Mouse (Mus musculus) myocyte (in vitro differentiated cells): ENCODE measurements at regions not wholly inside any gene's neighbourhood (a gene's known extent, or its start where the extent isn't known, plus 50 kb on each side); places are given as distances from the start of the nearest gene placed in this dataset.

Source experiments
- H3K27me3 ChIP-seq: one replicate; pipeline ENCODE4 v1.6.1; 2011; ENCODE audit not compliant: control insufficient read depth, insufficient read depth, insufficient read length
- H3K36me3 ChIP-seq: one replicate; pipeline ENCODE4 v1.6.1; 2011; ENCODE audit not compliant: control insufficient read depth, insufficient read depth
- H3K4me2 ChIP-seq: one replicate; pipeline ENCODE4 v1.6.1; 2011; ENCODE audit warnings: low read depth, control low read depth
- H3K4me3 ChIP-seq: one replicate; pipeline ENCODE4 v1.5.1; 2011; ENCODE audit warnings: mild to moderate bottlenecking, control low read depth, moderate library complexity
- H3K79me2 ChIP-seq: one replicate; pipeline ENCODE4 v1.6.1; 2011; ENCODE audit not compliant: control insufficient read depth, insufficient read depth
- H3ac ChIP-seq: one replicate; pipeline ENCODE4 v1.6.1; 2011; ENCODE audit not compliant: control insufficient read depth, insufficient read length
- CEBPB ChIP-seq: IDR thresholded peaks from 2 replicates; pipeline ENCODE4 v1.6.1; 2011; ENCODE audit warnings: mild to moderate bottlenecking, moderate library complexity; ENCODE audit not compliant: poor library complexity, insufficient read depth, severe bottlenecking
- E2F4 ChIP-seq: IDR thresholded peaks from one replicate; pipeline ENCODE4 v1.6.1; 2011; ENCODE audit warnings: mild to moderate bottlenecking, control low read depth, moderate library complexity; ENCODE audit not compliant: insufficient read depth
- MAX ChIP-seq: IDR thresholded peaks from one replicate; pipeline ENCODE4 v1.6.1; 2011; ENCODE audit warnings: low read depth, mild to moderate bottlenecking, control low read depth
- MYOD1 ChIP-seq, 3 experiments: IDR thresholded peaks; one replicate each; pipeline ENCODE4 v1.6.1; 2011; ENCODE audit warnings: control low read depth in 2 of 3, low read depth in 2 of 3, mild to moderate bottlenecking in 2 of 3, moderate library complexity in 1 of 3; ENCODE audit not compliant: insufficient read length in 2 of 3, control insufficient read depth in 1 of 3
- MYOG ChIP-seq, 3 experiments: IDR thresholded peaks; one replicate each; pipeline ENCODE4 v1.6.1; 2011; ENCODE audit warnings: control low read depth in 2 of 3, low read depth in 2 of 3, mild to moderate bottlenecking in 2 of 3; ENCODE audit not compliant: insufficient read length in 2 of 3, control insufficient read depth in 1 of 3, insufficient read depth in 1 of 3
- POLR2A ChIP-seq: IDR thresholded peaks from one replicate; pipeline ENCODE4 v1.6.1; 2011; ENCODE audit warnings: low read depth, mild to moderate bottlenecking, control low read depth, moderate library complexity; ENCODE audit not compliant: insufficient read length
- POLR2AphosphoS2 ChIP-seq: IDR thresholded peaks from one replicate; pipeline ENCODE4 v1.6.1; 2011; ENCODE audit warnings: low read depth, control low read depth; ENCODE audit not compliant: insufficient read length
- REST ChIP-seq: IDR thresholded peaks from one replicate; pipeline ENCODE4 v1.6.1; 2011; ENCODE audit warnings: mild to moderate bottlenecking, control low read depth, moderate library complexity; ENCODE audit not compliant: insufficient read depth, insufficient read length
- SRF ChIP-seq: IDR thresholded peaks from one replicate; pipeline ENCODE4 v1.6.1; 2011; ENCODE audit warnings: low read depth; ENCODE audit not compliant: control insufficient read depth, insufficient read length
- TCF12 ChIP-seq: IDR thresholded peaks from one replicate; pipeline ENCODE4 v1.6.1; 2011; ENCODE audit warnings: mild to moderate bottlenecking, control low read depth; ENCODE audit not compliant: poor library complexity, insufficient read depth, severe bottlenecking
- TCF3 ChIP-seq: IDR thresholded peaks from one replicate; pipeline ENCODE4 v1.6.1; 2011; ENCODE audit warnings: low read depth, control low read depth; ENCODE audit not compliant: insufficient read length
- USF1 ChIP-seq: IDR thresholded peaks from one replicate; pipeline ENCODE4 v1.6.1; 2011; ENCODE audit warnings: low read depth, mild to moderate bottlenecking, control low read depth, moderate library complexity

- no peaks in the 10 kb centered on the region for H3K79me2 ChIP-seq
- H3K27me3 ChIP-seq, result no peaks in the 10 kb centered on the region
- H3K4me2 ChIP-seq, result no peak overlapping the region
- no peaks in the 10 kb centered on the region for H3K36me3 ChIP-seq
- no peak overlapping the region for H3K4me3 ChIP-seq
- TF ChIP-seq POLR2A (no peak), REST (no peak), MYOD1 (IDR thresholded peaks at IDR 0.05; ENCODE audit: control insufficient read depth in 1 of 3, insufficient read length in 2 of 3, low read depth in 2 of 3) (no peak), TCF12 (no peak), MYOG (IDR thresholded peaks at IDR 0.05; ENCODE audit: control insufficient read depth in 1 of 3, insufficient read depth in 1 of 3, insufficient read length in 2 of 3, low read depth in 2 of 3) (no peak), TCF3 (no peak), SRF (no peak), CEBPB (no peak), POLR2AphosphoS2 (no peak), USF1 (no peak), MAX (no peak), E2F4 (no peak)
- H3ac ChIP-seq, result no peak overlapping the region
Measured at GRCm38 (mm10) chr10:122581096-122581495, 97.5 kb upstream of the Ppm1h start.

GRCm38 (mm10) chr10:122587541-122587940 lies 91.0 kb upstream of the Ppm1h start:
- Histone ChIP-seq H3K36me3 (no peaks in the 10 kb centered on the region), H3K27me3 (no peaks in the 10 kb centered on the region), H3K79me2 (no peaks in the 10 kb centered on the region), H3K4me3 (no peak overlapping the region), H3ac (no peak overlapping the region), H3K4me2 (no peak overlapping the region)
- no peak for TF ChIP-seq REST
- peak in 1 of 3 experiments; percentile 36 for TF ChIP-seq MYOG (IDR thresholded peaks at IDR 0.05; ENCODE audit: control insufficient read depth in 1 of 3, insufficient read depth in 1 of 3, insufficient read length in 2 of 3, low read depth in 2 of 3)
- no peak for TF ChIP-seq POLR2AphosphoS2
- TF ChIP-seq MYOD1 (IDR thresholded peaks at IDR 0.05; ENCODE audit: control insufficient read depth in 1 of 3, insufficient read length in 2 of 3, low read depth in 2 of 3), result peak in 2 of 3 experiments; percentile 34 to 69

- Histone ChIP-seq H3K36me3 (no peaks in the 10 kb centered on the region), H3K4me2 (no peak overlapping the region), H3K4me3 (no peak overlapping the region), H3K27me3 (no peaks in the 10 kb centered on the region), H3ac (no peak overlapping the region), H3K79me2 (no peaks in the 10 kb centered on the region)
- no peak for TF ChIP-seq CEBPB
- no peak for TF ChIP-seq E2F4
- no peak for TF ChIP-seq USF1
- no peak for TF ChIP-seq SRF
- TF ChIP-seq POLR2A, result no peak
- no peak for TF ChIP-seq MYOD1 (IDR thresholded peaks at IDR 0.05; ENCODE audit: control insufficient read depth in 1 of 3, insufficient read length in 2 of 3, low read depth in 2 of 3)
- TF ChIP-seq TCF3, result no peak
- TF ChIP-seq REST, result no peak
- no peak for TF ChIP-seq MAX
- no peak for TF ChIP-seq MYOG (IDR thresholded peaks at IDR 0.05; ENCODE audit: control insufficient read depth in 1 of 3, insufficient read depth in 1 of 3, insufficient read length in 2 of 3, low read depth in 2 of 3)
- no peak for TF ChIP-seq TCF12
- TF ChIP-seq POLR2AphosphoS2, result no peak
Measured at GRCm38 (mm10) chr10:122599511-122599910, 79.1 kb upstream of the Ppm1h start.

GRCm38 (mm10) chr10:122602394-122602793 lies 76.2 kb upstream of the Ppm1h start:
- H3ac ChIP-seq, result no peak overlapping the region
- no peaks in the 10 kb centered on the region for H3K27me3 ChIP-seq
- H3K4me2 ChIP-seq, result no peak overlapping the region
- TF ChIP-seq E2F4, result no peak
- TF ChIP-seq POLR2A, result no peak
- TF ChIP-seq POLR2AphosphoS2, result no peak
- TF ChIP-seq TCF3, result no peak
- TF ChIP-seq TCF12, result no peak
- no peak for TF ChIP-seq MYOD1 (IDR thresholded peaks at IDR 0.05; ENCODE audit: control insufficient read depth in 1 of 3, insufficient read length in 2 of 3, low read depth in 2 of 3)
- TF ChIP-seq USF1, result no peak
- no peak for TF ChIP-seq SRF
- TF ChIP-seq MYOG (IDR thresholded peaks at IDR 0.05; ENCODE audit: control insufficient read depth in 1 of 3, insufficient read depth in 1 of 3, insufficient read length in 2 of 3, low read depth in 2 of 3), result no peak
- no peak for TF ChIP-seq REST
- no peak for TF ChIP-seq MAX
- no peak for TF ChIP-seq CEBPB
- H3K79me2 ChIP-seq, result no peaks in the 10 kb centered on the region
- no peak overlapping the region for H3K4me3 ChIP-seq
- no peaks in the 10 kb centered on the region for H3K36me3 ChIP-seq

- no peak overlapping the region for H3K4me2 ChIP-seq
- H3ac ChIP-seq, result no peak overlapping the region
- TF ChIP-seq MYOD1 (IDR thresholded peaks at IDR 0.05; ENCODE audit: control insufficient read depth in 1 of 3, insufficient read length in 2 of 3, low read depth in 2 of 3) (no peak), POLR2AphosphoS2 (no peak), MYOG (IDR thresholded peaks at IDR 0.05; ENCODE audit: control insufficient read depth in 1 of 3, insufficient read depth in 1 of 3, insufficient read length in 2 of 3, low read depth in 2 of 3) (no peak), TCF12 (no peak), USF1 (no peak), POLR2A (no peak), TCF3 (no peak), E2F4 (no peak), MAX (no peak), CEBPB (no peak), SRF (no peak), REST (no peak)
- no peaks in the 10 kb centered on the region for H3K27me3 ChIP-seq
- no peaks in the 10 kb centered on the region for H3K79me2 ChIP-seq
- H3K36me3 ChIP-seq, result no peaks in the 10 kb centered on the region
- H3K4me3 ChIP-seq, result no peak overlapping the region
Measured at GRCm38 (mm10) chr10:122603960-122604359, 74.6 kb upstream of the Ppm1h start.
